Mouse (Mus musculus) duodenum, adult 2 months (tissue): Measurements from ENCODE around the gene Gm10271. TPM values are rescaled to one million over a fixed set of nuclear protein-coding genes. Genes with fewer than 3 reads are reported as not detected.

Source experiments
- polyA plus RNA-seq: library from polyadenylated mRNA; depleted of rRNA; stranded (reverse); fragments of >200 nt; gene quantifications from 2 replicates; pipeline ENCODE4 v1.2.3, GENCODE M21; 2012; ENCODE audit warnings: low replicate concordance; rRNA removed

Gene Gm10271
- polyA plus RNA-seq: not detected in 2 replicates

GRCm38 (mm10) chr10:116972509-116972908 lies at the start of gene Gm10271:
Gene Gm10271 (minus strand): TSS chr10:116972609.

GRCm38 (mm10) chr10:116986264-116987082 lies 14.1 kb upstream of the Gm10271 start, which contains the start of gene Best3:
Gene Best3 (plus strand): TSS chr10:116986314.

GRCm38 (mm10) chr10:116950009-116950769 lies 22.2 kb downstream of the Gm10271 start, which contains the start of gene Rab3ip:
Gene Rab3ip (minus strand): TSS chr10:116950769.

Other genes starting within 250 kb of the Gm10271 start
- 8.8 and 10.7 TPM in 2 replicates for gene Myrfl, start 75.7 kb downstream of the Gm10271 start, polyA plus RNA-seq
- 65.1 and 231 TPM in 2 replicates for gene Rab3ip, start 21.8 kb downstream of the Gm10271 start, polyA plus RNA-seq
- 0.05 and 0.06 TPM in 2 replicates for gene Best3, start 13.7 kb upstream of the Gm10271 start, polyA plus RNA-seq
- not detected in 2 replicates for gene Lrrc10, start 72.7 kb upstream of the Gm10271 start, polyA plus RNA-seq
- 16.4 and 17.2 TPM in 2 replicates for gene Cct2, start 91.2 kb upstream of the Gm10271 start, polyA plus RNA-seq
- 2.4 and 2.8 TPM in 2 replicates for gene Frs2, start 175.9 kb upstream of the Gm10271 start, polyA plus RNA-seq